Mouse (Mus musculus): Measurements from ENCODE around the gene Cox6b2. TPM values are rescaled to one million over a fixed set of nuclear protein-coding genes. Genes with fewer than 3 reads are reported as not detected.

Gene Cox6b2
- polyA plus RNA-seq, 1 experiment from 2014 or later = 33.4 TPM

- 87% methylated on average over 2 of the region's 2 CpGs for WGBS
- no peaks in the 10 kb centered on the region for H3K9me3 ChIP-seq
- no peak for ATAC-seq (ENCODE audit: low FRiP score, low read depth)
- H3K4me3 ChIP-seq = no peak overlapping the region
- H3K27ac ChIP-seq = no peak overlapping the region
- no peak overlapping the region for H3K9ac ChIP-seq
- H3K4me2 ChIP-seq (replicated peaks) = no peak overlapping the region
- H3K4me1 ChIP-seq = peaks cover 20% of the 10 kb centered on the region
- 0 out of 2 replicates have a peak, but pooled peaks cover 4% of the 10 kb centered on the region for H3K27me3 ChIP-seq (replicated peaks)
- H3K36me3 ChIP-seq = peaks cover 27% of the 10 kb centered on the region
Observed at GRCm38 (mm10) chr7:4749169-4749568, 3.7 kb downstream of the Cox6b2 start.

- 79% methylated on average over 4 of the region's 4 CpGs for whole genome bisulfite sequencing
- H3K9ac ChIP-seq = no peak overlapping the region
- peaks cover 20% of the 10 kb centered on the region for H3K4me1 ChIP-seq
- no peak overlapping the region for H3K4me3 ChIP-seq
- 0 out of 2 replicates have a peak, but pooled peaks cover 4% of the 10 kb centered on the region for H3K27me3 ChIP-seq (replicated peaks)
- ATAC-seq (ENCODE audit: low FRiP score, low read depth) = no peak
- peaks cover 28% of the 10 kb centered on the region for H3K36me3 ChIP-seq
- H3K4me2 ChIP-seq (replicated peaks) = no peak overlapping the region
- no peak overlapping the region for H3K27ac ChIP-seq
- H3K9me3 ChIP-seq = no peaks in the 10 kb centered on the region
Observed at GRCm38 (mm10) chr7:4748321-4748720, 4.6 kb downstream of the Cox6b2 start.

GRCm38 (mm10) chr7:4747156-4747899 is 5.6 kb downstream of the Cox6b2 start:
- WGBS = 77% methylated on average over 9 of the region's 9 CpGs
- Histone ChIP-seq H3K9me3 (no peaks in the 10 kb centered on the region), H3K27ac (no peak overlapping the region), H3K4me1 (peaks cover 17% of the 10 kb centered on the region), H3K4me2 (replicated peaks) (no peak overlapping the region), H3K27me3 (replicated peaks) (0 out of 2 replicates have a peak, but pooled peaks cover 4% of the 10 kb centered on the region), H3K4me3 (no peak overlapping the region), H3K9ac (no peak overlapping the region), H3K36me3 (peaks cover 36% of the 10 kb centered on the region)
- no peak for ATAC-seq (ENCODE audit: low FRiP score, low read depth)

- H3K9me3 ChIP-seq = no peaks in the 10 kb centered on the region
- ATAC-seq (ENCODE audit: low FRiP score, low read depth) = no peak
- H3K36me3 ChIP-seq = peaks cover 36% of the 10 kb centered on the region
- WGBS = 88% methylated on average over 22 of the region's 22 CpGs
- H3K4me2 ChIP-seq (replicated peaks) = no peak overlapping the region
- no peak overlapping the region for H3K9ac ChIP-seq
- no peak overlapping the region for H3K27ac ChIP-seq
- H3K4me3 ChIP-seq = no peak overlapping the region
- no peaks in the 10 kb centered on the region for H3K27me3 ChIP-seq (replicated peaks)
- peaks cover 17% of the 10 kb centered on the region for H3K4me1 ChIP-seq
Observed at GRCm38 (mm10) chr7:4746326-4746980, 6.4 kb downstream of the Cox6b2 start.

GRCm38 (mm10) chr7:4744886-4745285 is 8.0 kb downstream of the Cox6b2 start:
- no peak for ATAC-seq (ENCODE audit: low FRiP score, low read depth)
- 95% methylated on average over 6 of the region's 6 CpGs for WGBS
- no peaks in the 10 kb centered on the region for H3K9me3 ChIP-seq
- H3K4me3 ChIP-seq = no peak overlapping the region
- peaks cover 36% of the 10 kb centered on the region for H3K36me3 ChIP-seq
- peaks cover 25% of the 10 kb centered on the region for H3K4me1 ChIP-seq
- H3K27ac ChIP-seq = no peak overlapping the region
- no peak overlapping the region for H3K9ac ChIP-seq
- no peak overlapping the region for H3K4me2 ChIP-seq (replicated peaks)
- no peaks in the 10 kb centered on the region for H3K27me3 ChIP-seq (replicated peaks)

- Histone ChIP-seq H3K27ac (no peak overlapping the region), H3K4me2 (replicated peaks) (0 out of 2 replicates have a peak overlapping the region, but pooled peaks have one; percentile 86), H3K9ac (no peak overlapping the region), H3K4me1 (peaks cover 31% of the 10 kb centered on the region), H3K9me3 (no peaks in the 10 kb centered on the region), H3K36me3 (peaks cover 31% of the 10 kb centered on the region), H3K27me3 (replicated peaks) (no peaks in the 10 kb centered on the region), H3K4me3 (no peak overlapping the region)
- ATAC-seq (ENCODE audit: low FRiP score, low read depth) = no peak
- 75% methylated on average over 2 of the region's 2 CpGs for WGBS
Observed at GRCm38 (mm10) chr7:4743354-4743753, 9.5 kb downstream of the Cox6b2 start.

GRCm38 (mm10) chr7:4742482-4742819 is 10.4 kb downstream of the Cox6b2 start:
- 0 out of 2 replicates have a peak overlapping the region, but pooled peaks have one; percentile 21 for H3K9ac ChIP-seq
- ATAC-seq (ENCODE audit: low FRiP score, low read depth) = no peak
- H3K4me1 ChIP-seq = peaks cover 31% of the 10 kb centered on the region
- H3K36me3 ChIP-seq = peaks cover 31% of the 10 kb centered on the region
- no peaks in the 10 kb centered on the region for H3K27me3 ChIP-seq (replicated peaks)
- 89% methylated on average over 6 of the region's 6 CpGs for WGBS
- H3K27ac ChIP-seq = no peak overlapping the region
- no peaks in the 10 kb centered on the region for H3K9me3 ChIP-seq
- no peak overlapping the region for H3K4me3 ChIP-seq
- H3K4me2 ChIP-seq (replicated peaks) = peak overlapping the region; percentile 86

GRCm38 (mm10) chr7:4741672-4742481 is 11.0 kb downstream of the Cox6b2 start:
- Histone ChIP-seq H3K4me1 (peaks cover 31% of the 10 kb centered on the region), H3K4me2 (replicated peaks) (peak overlapping the region; percentile 86), H3K27ac (no peak overlapping the region), H3K36me3 (peaks cover 28% of the 10 kb centered on the region), H3K4me3 (peak overlapping the region; percentile 71; the same call in 1 of the 2 replicates), H3K9ac (0 out of 2 replicates have a peak overlapping the region, but pooled peaks have one; percentile 19), H3K9me3 (no peaks in the 10 kb centered on the region), H3K27me3 (replicated peaks) (no peaks in the 10 kb centered on the region)
- WGBS = 83% methylated on average over 21 of the region's 21 CpGs
- no peak for ATAC-seq (ENCODE audit: low FRiP score, low read depth)

GRCm38 (mm10) chr7:4741151-4741550 is 11.7 kb downstream of the Cox6b2 start:
- Histone ChIP-seq H3K27me3 (replicated peaks) (no peaks in the 10 kb centered on the region), H3K27ac (peak overlapping the region; percentile 68; the same call in 1 of the 2 replicates), H3K4me1 (peaks cover 31% of the 10 kb centered on the region), H3K4me3 (peak overlapping the region; percentile 71), H3K9ac (peak overlapping the region; percentile 89), H3K4me2 (replicated peaks) (peak overlapping the region; percentile 86), H3K36me3 (peaks cover 21% of the 10 kb centered on the region), H3K9me3 (no peaks in the 10 kb centered on the region)
- ATAC-seq (ENCODE audit: low FRiP score, low read depth) = no peak
- 4% methylated on average over 4 of the region's 4 CpGs for WGBS

- Histone ChIP-seq H3K9me3 (no peaks in the 10 kb centered on the region), H3K27ac (peak overlapping the region; percentile 68), H3K4me2 (replicated peaks) (peak overlapping the region; percentile 86), H3K4me3 (peak overlapping the region; percentile 71), H3K27me3 (replicated peaks) (no peaks in the 10 kb centered on the region), H3K4me1 (peaks cover 31% of the 10 kb centered on the region), H3K9ac (peak overlapping the region; percentile 89), H3K36me3 (peaks cover 16% of the 10 kb centered on the region)
- ATAC-seq (ENCODE audit: low FRiP score, low read depth) = peak; percentile 48
- 0% methylated on average over 13 of the region's 14 CpGs for WGBS
Observed at GRCm38 (mm10) chr7:4740309-4740727, 12.6 kb downstream of the Cox6b2 start.

- Histone ChIP-seq H3K27me3 (replicated peaks) (no peaks in the 10 kb centered on the region), H3K9ac (peak within 1 kb of the TSS; percentile 89), H3K9me3 (no peaks in the 10 kb centered on the region), H3K27ac (peak within 1 kb of the TSS; percentile 68), H3K36me3 (peaks cover 14% of the 10 kb centered on the region; the same call in 1 of the 2 replicates), H3K4me2 (replicated peaks) (peak within 1 kb of the TSS; percentile 86), H3K4me3 (peak within 1 kb of the TSS; percentile 71), H3K4me1 (peaks cover 31% of the 10 kb centered on the region)
- 0% methylated on average over 42 of the region's 44 CpGs for WGBS
- peak; percentile 97 for ATAC-seq (ENCODE audit: low FRiP score, low read depth)
Observed at GRCm38 (mm10) chr7:4739544-4740275, 13.2 kb downstream of the Cox6b2 start, which contains the start of gene Kmt5c. Gene Kmt5c, plus strand, starts transcription at chr7:4740115.
